Mouse (Mus musculus): ENCODE measurements around the gene Bcap29. TPM values are rescaled to one million over a fixed set of nuclear protein-coding genes. Genes with fewer than 3 reads are reported as not detected.
A peak's percentile ranks its signal among the peaks of the same experiment; 100 is the strongest.
"Not testable (repeated sequence)": the region's sequence is repeated elsewhere in the genome, so short reads cannot be mapped to it uniquely, and the experiment has no call there.

Gene Bcap29
- polyA plus RNA-seq, 1 experiment from 2014 or later, result 29.7 TPM

- Histone ChIP-seq H3K4me1 (no peaks in the 10 kb centered on the region), H3K4me3 (no peak overlapping the region), H3K4me2 (replicated peaks) (no peak overlapping the region), H3K36me3 (no peaks in the 10 kb centered on the region), H3K9ac (no peak overlapping the region), H3K27ac (no peak overlapping the region), H3K9me3 (replicated peaks) (no peaks in the 10 kb centered on the region), H3K27me3 (no peaks in the 10 kb centered on the region)
- ATAC-seq (ENCODE audit: low FRiP score), result no peak
These were observed 65.8 kb downstream of the Bcap29 start for GRCm38 (mm10) chr12:31568661-31569060.

- H3K9me3 ChIP-seq (replicated peaks); H3K27ac ChIP-seq; H3K9ac ChIP-seq; H3K27me3 ChIP-seq; H3K36me3 ChIP-seq; ATAC-seq (ENCODE audit: low FRiP score); H3K4me1 ChIP-seq: not testable (repeated sequence)
- 31% methylated on average over 10 of the region's 10 CpGs for WGBS
- peak overlapping the region; percentile 40 for H3K4me2 ChIP-seq (replicated peaks)
- 0 out of 2 replicates have a peak overlapping the region, but pooled peaks have one; percentile 2 for H3K4me3 ChIP-seq
These were observed 66.9 kb downstream of the Bcap29 start for GRCm38 (mm10) chr12:31567535-31567934.

- ATAC-seq (ENCODE audit: low FRiP score), result no peak
- Histone ChIP-seq H3K27me3 (peaks cover 62% of the 10 kb centered on the region), H3K4me3 (no peak overlapping the region), H3K9me3 (replicated peaks) (no peaks in the 10 kb centered on the region), H3K4me1 (peaks cover 11% of the 10 kb centered on the region), H3K36me3 (no peaks in the 10 kb centered on the region), H3K27ac (no peak overlapping the region), H3K9ac (no peak overlapping the region), H3K4me2 (replicated peaks) (no peak overlapping the region)
- 79% methylated on average over 5 of the region's 5 CpGs for WGBS
These were observed 73.7 kb downstream of the Bcap29 start for GRCm38 (mm10) chr12:31560712-31561111.

GRCm38 (mm10) chr12:31560002-31560401 lies 74.5 kb downstream of the Bcap29 start:
- Histone ChIP-seq H3K27me3 (peaks cover 63% of the 10 kb centered on the region), H3K36me3 (no peaks in the 10 kb centered on the region), H3K9ac (no peak overlapping the region), H3K4me2 (replicated peaks) (peak overlapping the region; percentile 99), H3K4me3 (peak overlapping the region; percentile 45; the same call in 1 of the 2 replicates), H3K9me3 (replicated peaks) (no peaks in the 10 kb centered on the region), H3K4me1 (peaks cover 11% of the 10 kb centered on the region), H3K27ac (no peak overlapping the region)
- no peak for ATAC-seq (ENCODE audit: low FRiP score)
- WGBS, result 20% methylated on average over 5 of the region's 5 CpGs

- no peaks in the 10 kb centered on the region for H3K36me3 ChIP-seq
- H3K4me3 ChIP-seq, result no peak overlapping the region
- H3K27me3 ChIP-seq, result peaks cover 37% of the 10 kb centered on the region
- WGBS, result 87% methylated on average over 1 of the region's 1 CpGs
- H3K4me2 ChIP-seq (replicated peaks), result no peak overlapping the region
- no peak overlapping the region for H3K9ac ChIP-seq
- H3K4me1 ChIP-seq, result peaks cover 6% of the 10 kb centered on the region
- no peaks in the 10 kb centered on the region for H3K9me3 ChIP-seq (replicated peaks)
- no peak for ATAC-seq (ENCODE audit: low FRiP score)
- no peak overlapping the region for H3K27ac ChIP-seq
These were observed 80.1 kb downstream of the Bcap29 start for GRCm38 (mm10) chr12:31554371-31554770.

GRCm38 (mm10) chr12:31551252-31551651 lies 83.2 kb downstream of the Bcap29 start:
- 78% methylated on average over 1 of the region's 1 CpGs for WGBS

GRCm38 (mm10) chr12:31546061-31546460 lies 88.4 kb downstream of the Bcap29 start:
- Histone ChIP-seq H3K27me3 (no peaks in the 10 kb centered on the region), H3K36me3 (no peaks in the 10 kb centered on the region), H3K27ac (no peak overlapping the region), H3K4me3 (no peak overlapping the region), H3K4me2 (replicated peaks) (no peak overlapping the region), H3K9ac (no peak overlapping the region), H3K4me1 (no peaks in the 10 kb centered on the region), H3K9me3 (replicated peaks) (no peaks in the 10 kb centered on the region)
- 82% methylated on average over 1 of the region's 1 CpGs for WGBS
- no peak for ATAC-seq (ENCODE audit: low FRiP score)

More at GRCm38 (mm10) chr12:31551252-31551651, 83.2 kb downstream of the Bcap29 start:
- H3K4me2 ChIP-seq (replicated peaks), result no peak overlapping the region
- H3K9ac ChIP-seq, result no peak overlapping the region
- ATAC-seq (ENCODE audit: low FRiP score), result no peak
- H3K36me3 ChIP-seq, result no peaks in the 10 kb centered on the region
- H3K27me3 ChIP-seq, result peaks cover 11% of the 10 kb centered on the region
- H3K9me3 ChIP-seq (replicated peaks), result no peaks in the 10 kb centered on the region
- H3K4me1 ChIP-seq, result no peaks in the 10 kb centered on the region
- no peak overlapping the region for H3K27ac ChIP-seq
- no peak overlapping the region for H3K4me3 ChIP-seq

- H3K9me3 ChIP-seq (replicated peaks), result no peaks in the 10 kb centered on the region
- H3K9ac ChIP-seq, result no peak overlapping the region
- WGBS, result 64% methylated on average over 2 of the region's 2 CpGs
- no peaks in the 10 kb centered on the region for H3K27me3 ChIP-seq
- no peaks in the 10 kb centered on the region for H3K4me1 ChIP-seq
- H3K36me3 ChIP-seq, result no peaks in the 10 kb centered on the region
- H3K27ac ChIP-seq, result no peak overlapping the region
- ATAC-seq (ENCODE audit: low FRiP score), result no peak
- no peak overlapping the region for H3K4me3 ChIP-seq
- H3K4me2 ChIP-seq (replicated peaks), result no peak overlapping the region
These were observed 89.2 kb downstream of the Bcap29 start for GRCm38 (mm10) chr12:31545219-31545618.

- Histone ChIP-seq H3K36me3 (no peaks in the 10 kb centered on the region), H3K4me1 (no peaks in the 10 kb centered on the region), H3K9ac (no peak overlapping the region), H3K4me2 (replicated peaks) (no peak overlapping the region), H3K9me3 (replicated peaks) (no peaks in the 10 kb centered on the region), H3K27me3 (no peaks in the 10 kb centered on the region), H3K27ac (no peak overlapping the region), H3K4me3 (no peak overlapping the region)
- ATAC-seq (ENCODE audit: low FRiP score), result no peak
- WGBS, result 81% methylated on average over 5 of the region's 5 CpGs
These were observed 92.9 kb downstream of the Bcap29 start for GRCm38 (mm10) chr12:31541541-31541940.

Other genes with a start within 250 kb of the Bcap29 start
- gene Slc26a3, start 243.8 kb downstream of the Bcap29 start, polyA plus RNA-seq (2016; fragmentation: Nextera tagmentation; extraction: Ambion mirVana), result not detected in 2 replicates
- 15.9 and 18.1 TPM in 2 replicates for gene Cbll1, start 135.0 kb downstream of the Bcap29 start, polyA plus RNA-seq (2016; fragmentation: Nextera tagmentation; extraction: Ambion mirVana)
- gene Slc26a4, start 74.7 kb downstream of the Bcap29 start, polyA plus RNA-seq (2016; fragmentation: Nextera tagmentation; extraction: Ambion mirVana), result 0.25 and 0.44 TPM in 2 replicates
- 7.2 and 9.1 TPM in 2 replicates for gene Dus4l, start 20.2 kb upstream of the Bcap29 start, polyA plus RNA-seq (2016; fragmentation: Nextera tagmentation; extraction: Ambion mirVana)
- gene Cog5, start 20.2 kb upstream of the Bcap29 start, polyA plus RNA-seq (2016; fragmentation: Nextera tagmentation; extraction: Ambion mirVana), result 38.1 and 39.7 TPM in 2 replicates
- gene Gpr22, start 79.3 kb upstream of the Bcap29 start, polyA plus RNA-seq (2016; fragmentation: Nextera tagmentation; extraction: Ambion mirVana), result 10.7 and 11.0 TPM in 2 replicates

Data from hindbrain, embryonic 12.5 days (tissue).